Mouse (Mus musculus): ENCODE measurements around the gene Fras1.

DNA sequence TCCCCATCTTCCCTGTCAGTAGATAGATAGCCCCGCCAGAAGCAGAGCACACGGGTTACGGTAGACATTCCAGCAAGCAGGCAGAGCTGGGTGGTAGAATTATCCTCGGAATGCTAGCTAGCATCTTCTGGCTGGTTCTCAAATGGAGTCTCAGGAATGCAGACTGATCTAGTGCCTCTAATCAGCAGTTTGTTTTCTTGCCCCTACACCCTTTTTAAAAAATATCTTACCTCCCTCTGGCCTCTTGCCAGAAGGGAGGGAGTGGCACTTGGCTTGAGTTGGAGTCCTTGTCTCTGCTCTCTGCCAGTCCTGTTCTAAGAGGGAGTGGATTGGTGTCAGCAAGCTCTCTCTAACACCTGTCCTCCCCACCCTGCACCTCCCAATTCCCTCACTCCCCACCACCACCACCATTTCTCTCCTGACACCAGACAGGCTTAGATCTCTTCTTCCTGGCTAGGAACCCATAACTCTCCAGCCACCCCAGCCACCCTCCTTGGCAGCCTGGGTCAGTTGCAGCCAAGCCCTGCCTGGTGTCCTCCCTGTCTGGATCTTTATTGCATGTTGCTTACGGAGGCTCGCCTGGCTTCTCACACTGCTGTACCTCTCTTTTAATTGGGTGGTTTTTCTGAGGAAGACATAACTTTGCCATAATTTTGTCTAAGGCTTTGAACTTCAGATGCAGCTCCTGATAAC lies 243.3 kb downstream of the Fras1 start:
- no peak for TF ChIP-seq EP300 (optimal IDR thresholded peaks at IDR 0.05)
- TF ChIP-seq CTCF (IDR thresholded peaks at IDR 0.05; ENCODE audit: low read depth) = no peak

All from stomach, postnatal 0 days (tissue).